Mouse (Mus musculus): ENCODE results near the gene Tbc1d17.

DNA sequence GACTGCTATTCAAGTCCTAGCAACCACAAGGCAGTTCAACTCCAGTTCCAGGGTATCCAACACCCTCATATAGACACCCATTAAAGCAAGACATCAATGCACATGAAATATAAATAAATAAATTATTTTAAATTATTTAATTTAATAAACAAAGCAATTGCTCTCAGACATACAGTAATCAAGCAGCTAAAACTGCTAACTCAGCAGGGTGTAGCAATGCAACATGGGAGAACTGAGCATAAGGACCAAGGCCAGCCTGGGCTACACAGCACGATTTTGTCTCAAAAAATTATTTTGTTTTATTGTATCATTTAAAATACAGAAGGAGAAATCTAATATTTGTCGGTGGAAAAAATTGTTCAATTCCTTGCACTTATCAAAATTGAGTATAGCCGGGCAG lies 45.3 kb upstream of the Tbc1d17 start:
- no peak for TF ChIP-seq POLR2A (IDR thresholded peaks at IDR 0.05; ENCODE audit: borderline replicate concordance, extremely low read depth, insufficient read depth, insufficient read length, poor library complexity, severe bottlenecking)
- no peak for TF ChIP-seq CTCF (IDR thresholded peaks at IDR 0.05; ENCODE audit: borderline replicate concordance, extremely low read depth, insufficient read depth, insufficient read length)

Measured in brain, embryonic 14.5 days (tissue).